Mouse (Mus musculus) frontal cortex, postnatal 25 days (tissue): ENCODE results near the gene Nfyc.

ENCODE experiments used
- DNase-seq, 2 experiments: peaks; one replicate each; pipeline ENCODE4 v3.0.0; 2022; ENCODE audit warnings: low spot score in 2 of 2

Nfyc gene

GRCm38 (mm10) chr4:120831472-120831871, at the start of gene Nfyc:
TSS of gene Nfyc (minus strand) at chr4:120831572.
- no peak for DNase-seq

DNA sequence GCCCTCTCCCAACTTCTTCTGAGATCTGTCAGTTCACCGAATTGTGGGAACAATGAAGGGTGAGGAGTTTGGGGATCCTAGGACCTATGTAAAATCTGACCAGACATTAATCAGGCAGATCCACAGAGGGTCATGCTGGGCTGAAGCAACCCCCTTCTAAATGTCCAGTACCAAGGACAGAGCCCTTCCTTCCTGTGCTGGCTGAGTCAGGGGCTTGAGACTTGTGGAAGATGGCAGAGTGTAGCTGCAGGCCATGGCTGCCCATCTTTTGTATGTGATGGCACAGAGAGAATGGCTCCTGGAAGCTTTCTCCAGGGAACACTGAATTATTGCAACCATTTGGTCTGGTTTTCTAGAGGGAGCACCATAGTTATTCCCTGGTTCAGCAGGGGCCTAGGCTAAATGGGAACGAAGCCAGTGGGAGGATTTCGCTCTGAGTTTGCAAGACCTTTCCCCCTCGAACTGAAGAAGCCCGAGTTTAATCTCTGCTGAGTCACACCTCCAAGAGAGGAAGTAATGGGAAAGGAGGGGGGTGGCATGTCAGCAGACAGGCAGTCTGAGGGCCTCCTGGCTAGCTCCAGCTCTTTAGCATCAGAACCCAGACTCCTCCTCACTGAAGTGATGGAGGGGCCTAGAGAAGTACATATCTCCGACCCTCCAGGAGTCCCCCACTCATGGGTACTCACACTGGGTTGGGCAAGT, 49.5 kb upstream of the Nfyc start:
- no peak for DNase-seq

DNA sequence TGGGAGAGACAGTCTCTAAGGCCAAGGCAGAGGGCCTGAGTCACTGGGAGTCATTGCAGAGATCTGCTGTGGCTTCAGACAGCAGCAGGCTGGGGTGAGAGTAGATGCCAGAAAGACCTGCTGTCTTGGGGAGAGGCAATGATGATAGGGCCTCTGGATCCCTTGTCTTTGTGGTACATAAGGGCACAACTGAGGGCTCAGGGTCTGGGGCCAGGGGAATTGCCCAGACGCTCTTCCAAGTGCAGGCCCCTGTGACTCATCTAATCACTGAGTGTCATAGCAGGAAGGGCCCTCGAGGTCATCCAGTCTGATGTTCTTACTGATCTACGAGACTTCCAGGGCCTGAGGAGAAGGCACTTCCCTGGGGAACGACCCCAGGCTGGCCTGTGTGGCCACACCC, 48.0 kb upstream of the Nfyc start:
- DNase-seq: no peak

DNA sequence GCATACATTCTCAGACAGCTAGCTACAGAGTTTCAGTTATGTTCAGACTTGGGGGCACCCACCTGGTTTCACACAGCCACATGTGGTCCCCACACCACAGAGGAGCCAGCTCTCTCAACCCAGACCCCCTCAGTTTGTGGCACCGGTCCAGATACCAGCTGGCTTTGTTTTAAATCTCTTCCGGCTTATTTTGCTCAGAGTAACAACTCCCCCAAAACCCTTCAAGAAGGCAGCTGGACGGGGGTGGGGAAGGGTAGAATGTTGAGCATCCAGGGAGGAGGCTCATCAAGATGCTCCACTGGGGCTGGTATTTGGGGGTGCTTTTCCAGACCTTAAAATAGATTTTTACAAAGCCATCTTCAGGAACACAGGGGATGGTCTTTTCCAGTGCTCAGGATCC, 47.4 kb upstream of the Nfyc start:
- no peak for DNase-seq

- no peak for DNase-seq
Measured at GRCm38 (mm10) chr4:120875961-120876360, 44.6 kb upstream of the Nfyc start.

DNA sequence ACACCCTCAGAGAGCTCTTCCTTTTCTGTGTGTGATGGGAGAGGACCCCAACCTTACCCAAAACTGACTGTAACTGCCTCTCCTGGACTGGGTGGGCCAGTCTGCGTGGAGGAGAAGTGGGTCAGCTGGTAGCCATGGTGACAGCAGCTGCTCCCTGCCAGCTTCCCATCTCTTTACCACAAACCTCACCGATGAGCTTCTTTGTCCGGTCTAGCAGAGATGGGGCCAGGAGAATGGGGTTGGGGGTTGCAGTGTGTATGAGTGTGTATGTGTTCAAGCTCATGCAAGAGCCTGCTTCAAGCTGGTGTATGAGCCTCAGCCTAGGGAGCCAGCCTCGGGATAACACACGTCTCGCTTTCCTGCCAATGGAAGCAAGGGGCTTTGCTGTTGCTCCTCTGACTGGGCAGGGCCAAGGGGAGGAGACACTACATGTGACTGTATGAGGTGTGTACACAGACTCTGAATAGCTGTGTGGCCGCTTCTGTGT, 38.9 kb upstream of the Nfyc start:
- no peak for DNase-seq

DNA sequence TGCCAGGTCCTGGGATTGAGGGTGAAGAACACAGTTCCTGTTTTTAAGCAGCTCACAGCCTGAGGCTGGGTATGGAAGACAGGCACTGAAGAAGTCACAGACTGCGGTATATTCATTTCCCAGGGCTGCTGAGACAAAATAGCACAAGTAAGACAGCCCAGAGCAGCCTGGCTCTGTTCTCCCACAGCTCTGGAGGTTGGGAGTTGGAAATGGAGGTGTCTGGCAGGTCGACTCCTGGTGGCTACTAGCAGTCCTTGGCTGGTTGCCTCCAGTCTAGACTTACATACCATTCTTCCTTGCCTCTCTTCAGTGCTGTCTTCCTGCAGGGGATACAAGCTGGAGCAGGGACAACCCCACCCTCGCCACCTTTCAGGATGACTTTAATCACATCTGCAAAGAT, 37.6 kb upstream of the Nfyc start:
- no peak for DNase-seq

DNA sequence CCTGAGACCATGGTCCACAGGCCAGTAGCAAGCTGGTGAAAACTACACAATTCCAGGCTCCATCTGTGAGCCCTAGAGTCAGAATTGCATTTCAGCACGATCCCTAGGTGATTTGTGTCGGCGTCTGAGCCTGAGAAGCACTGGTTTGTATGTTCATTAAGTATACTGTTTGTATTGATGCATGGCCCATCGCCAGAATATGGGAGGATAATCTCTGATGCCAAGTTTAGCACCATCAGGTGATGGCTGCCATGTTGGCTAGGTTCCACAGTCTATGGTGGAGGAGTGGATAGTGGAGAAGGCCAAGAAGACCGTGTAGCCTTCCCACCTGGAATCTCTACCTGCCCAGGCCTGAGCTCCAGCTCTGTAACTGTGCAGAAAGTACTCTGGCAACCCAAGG, 36.9 kb upstream of the Nfyc start:
- no peak for DNase-seq

- DNase-seq: no peak
Measured at GRCm38 (mm10) chr4:120866211-120866610, 34.8 kb upstream of the Nfyc start.

- DNase-seq: no peak
Measured at GRCm38 (mm10) chr4:120859865-120860264, 28.5 kb upstream of the Nfyc start.

DNA sequence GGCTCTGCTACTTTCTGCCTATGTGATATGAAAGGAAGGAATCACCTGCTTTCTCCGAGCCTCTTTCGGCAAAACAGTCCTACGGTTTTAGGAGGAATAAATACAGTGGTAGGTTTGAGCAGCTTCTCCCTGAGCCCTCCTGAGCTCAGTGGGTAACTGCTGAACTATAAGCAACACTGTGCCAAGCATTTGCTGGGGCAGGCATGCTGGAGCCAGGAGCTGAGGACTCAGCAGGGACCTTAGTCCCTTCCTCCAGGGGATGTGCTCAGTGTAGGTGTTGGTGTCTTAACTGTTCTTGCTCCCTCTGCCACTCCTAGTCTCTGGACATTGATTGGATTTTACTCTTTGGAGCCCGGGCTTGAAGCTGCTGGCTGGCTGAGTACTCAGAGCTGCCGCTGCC, 25.0 kb upstream of the Nfyc start:
- DNase-seq: no peak

DNA sequence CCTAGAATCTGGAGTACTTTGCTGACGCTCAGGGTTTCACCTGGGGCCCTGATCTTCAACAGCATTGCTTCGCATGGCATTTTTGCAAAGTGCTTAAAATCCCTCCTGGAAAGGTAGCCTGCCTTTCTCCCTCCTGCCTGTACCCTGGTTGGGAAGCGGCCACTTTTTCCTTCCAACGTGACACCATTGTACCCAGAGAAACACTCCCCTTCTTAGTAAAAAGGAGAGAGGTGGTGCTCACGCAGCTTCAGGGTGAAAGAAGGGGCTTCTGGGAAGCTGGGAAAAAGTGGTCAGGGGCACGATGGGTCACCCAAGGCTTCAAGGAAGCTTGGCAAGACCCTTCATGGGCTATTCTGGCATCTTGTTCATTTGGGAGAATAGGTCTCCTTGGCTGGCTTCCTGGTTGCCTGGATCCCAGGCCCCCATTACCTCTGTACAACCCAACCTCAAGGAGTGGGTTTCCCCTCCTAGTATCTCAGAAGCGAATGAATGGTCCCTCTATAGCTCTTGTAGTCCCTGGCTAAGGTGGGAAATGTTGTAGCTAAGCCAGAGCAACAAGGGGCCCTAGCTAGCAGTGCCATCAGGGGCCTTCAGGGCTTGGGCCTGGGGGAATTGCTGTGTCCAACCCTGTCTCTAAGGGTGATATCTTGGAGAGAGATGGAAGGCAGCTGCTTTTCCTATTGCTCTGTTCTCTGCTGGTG, 24.1 kb upstream of the Nfyc start:
- DNase-seq: no peak

GRCm38 (mm10) chr4:120854588-120855319, 23.4 kb upstream of the Nfyc start, which contains the start of gene Rims3:
TSS of gene Rims3 (plus strand) at chr4:120854816.
- DNase-seq: no peak

GRCm38 (mm10) chr4:120850946-120851345, 19.6 kb upstream of the Nfyc start:
- DNase-seq: peak; percentile 52 to 57

- DNase-seq: no peak
Measured at GRCm38 (mm10) chr4:120849451-120849850, 18.1 kb upstream of the Nfyc start.

- DNase-seq: no peak
Measured at GRCm38 (mm10) chr4:120848909-120849308, 17.5 kb upstream of the Nfyc start.

DNA sequence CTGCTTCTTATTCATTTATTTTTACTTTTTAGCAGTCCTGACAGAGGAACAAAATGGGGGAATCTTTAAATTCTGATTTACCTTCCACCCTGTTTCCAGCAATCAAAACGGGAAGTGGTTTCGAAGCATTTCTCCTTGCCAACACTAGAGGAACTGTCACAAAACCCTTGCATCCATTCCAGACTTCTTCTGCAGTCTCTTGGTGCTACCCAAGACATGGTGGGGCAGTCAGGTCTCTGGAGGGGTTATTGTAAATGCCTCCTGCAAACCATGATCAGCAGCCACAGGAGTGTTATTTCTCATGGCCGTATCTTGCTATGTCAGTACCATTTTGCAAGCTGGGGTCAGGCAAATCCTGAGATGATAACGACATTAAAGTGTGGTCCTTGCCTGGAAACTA, 13.7 kb upstream of the Nfyc start:
- no peak for DNase-seq

GRCm38 (mm10) chr4:120844423-120845082, 13.2 kb upstream of the Nfyc start:
- DNase-seq: no peak

DNA sequence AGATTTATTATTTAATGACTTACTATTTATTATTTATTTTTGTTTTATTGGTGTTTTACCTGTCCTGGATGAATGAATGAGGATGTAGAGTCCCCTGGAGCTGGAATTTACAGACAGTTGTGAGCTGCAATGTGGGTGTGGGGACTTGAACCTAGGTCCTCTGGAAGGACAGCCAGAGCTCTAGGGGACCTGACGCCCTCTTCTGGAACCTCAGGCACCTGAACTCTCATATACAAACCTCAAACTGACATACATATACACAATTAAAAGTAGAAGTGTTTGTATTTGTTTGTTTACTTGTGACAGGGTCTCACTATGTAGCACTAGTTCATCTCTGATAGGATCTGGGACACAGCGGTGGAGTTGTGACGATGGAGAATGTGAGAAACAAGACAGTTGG, 10.0 kb upstream of the Nfyc start:
- DNase-seq: no peak

DNA sequence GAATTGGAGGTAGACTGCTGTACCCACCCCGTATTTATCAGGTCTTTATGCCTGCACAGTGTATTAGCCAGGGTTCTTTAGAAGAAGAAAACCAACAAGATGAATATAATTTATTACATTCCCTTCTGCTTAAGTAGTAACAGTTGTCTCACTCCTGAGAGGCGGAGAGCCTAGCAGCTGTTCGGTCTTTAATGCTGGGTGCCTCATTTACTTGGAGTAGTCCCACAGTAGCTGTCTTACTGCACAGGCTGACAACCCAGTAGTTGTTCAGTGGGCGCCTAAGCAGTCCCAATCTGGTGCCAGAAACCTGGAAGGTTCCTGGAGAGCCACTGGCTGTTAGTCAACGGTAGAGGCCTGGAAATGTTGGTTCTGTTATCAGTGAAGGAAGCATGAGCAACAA, 605 bp downstream of the Nfyc start:
- no peak for DNase-seq

DNA sequence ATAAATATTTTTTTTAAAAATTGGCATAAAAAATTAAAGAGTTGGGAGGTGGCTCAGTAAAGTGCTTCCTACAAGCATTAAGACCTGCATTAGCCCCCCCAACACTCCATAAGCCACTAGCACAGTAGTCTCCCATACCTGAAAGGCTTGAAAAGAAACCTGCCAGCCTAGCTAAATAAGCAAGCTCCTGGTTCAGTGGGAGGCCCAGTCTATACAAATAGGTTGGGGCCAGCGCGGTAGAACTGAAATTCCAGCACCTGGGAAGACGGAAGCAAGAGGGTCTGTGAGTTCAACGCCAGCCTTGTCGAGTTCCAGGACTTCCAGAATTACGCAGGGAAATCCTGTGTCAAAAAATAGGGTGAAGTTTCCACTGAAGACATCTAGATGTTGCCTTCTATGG, 5.0 kb downstream of the Nfyc start:
- no peak for DNase-seq
